Mouse (Mus musculus) right cerebral cortex, postnatal 14 days (tissue): ENCODE measurements around the gene Igsf8.
A peak's percentile ranks its signal among the peaks of the same experiment; 100 is the strongest.

ENCODE experiments used
- DNase-seq: peaks from one replicate; pipeline ENCODE4 v3.0.0; 2022

Gene Igsf8

DNA sequence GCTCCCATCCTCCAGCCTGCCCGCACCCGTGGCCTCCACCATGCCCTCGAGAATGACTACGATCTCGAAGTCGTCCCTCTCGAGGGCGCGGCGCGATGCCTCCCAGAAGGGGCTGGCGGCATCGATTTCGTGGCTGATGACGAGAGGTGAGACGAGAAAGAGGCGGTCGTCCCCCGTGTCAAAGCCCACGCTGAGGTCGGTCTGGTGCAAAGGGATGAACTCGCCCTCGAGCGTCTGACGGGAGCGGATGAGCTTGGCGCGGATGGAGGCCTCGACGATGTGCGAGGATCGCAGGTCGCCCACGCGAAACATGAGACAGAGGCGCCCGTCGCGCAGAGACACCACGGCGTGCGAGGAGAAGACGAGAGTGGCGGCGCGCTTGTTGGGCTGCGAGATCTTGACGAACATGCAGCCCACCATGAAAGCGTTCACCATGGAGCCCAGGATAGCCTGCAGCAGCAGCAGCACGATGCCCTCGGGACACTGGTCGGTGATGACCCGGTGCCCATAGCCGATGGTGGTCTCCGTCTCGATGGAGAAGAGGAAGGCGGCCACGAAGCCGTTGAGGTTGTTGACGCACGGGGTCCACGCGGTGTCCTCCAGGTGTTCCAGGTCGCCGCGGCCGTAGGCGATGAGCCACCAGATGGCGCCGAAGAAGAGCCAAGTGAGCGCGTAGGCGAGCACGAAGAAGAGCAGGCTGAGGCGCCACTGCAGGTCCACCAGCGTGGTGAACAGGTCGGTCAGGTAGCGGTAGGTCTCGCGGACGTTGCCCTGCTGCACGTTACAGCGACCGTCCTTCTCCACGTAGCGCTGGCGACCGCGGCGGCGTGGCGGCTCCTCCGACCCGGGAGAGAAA lies 64.5 kb downstream of the Igsf8 start:
- DNase-seq: peak; percentile 67

DNA sequence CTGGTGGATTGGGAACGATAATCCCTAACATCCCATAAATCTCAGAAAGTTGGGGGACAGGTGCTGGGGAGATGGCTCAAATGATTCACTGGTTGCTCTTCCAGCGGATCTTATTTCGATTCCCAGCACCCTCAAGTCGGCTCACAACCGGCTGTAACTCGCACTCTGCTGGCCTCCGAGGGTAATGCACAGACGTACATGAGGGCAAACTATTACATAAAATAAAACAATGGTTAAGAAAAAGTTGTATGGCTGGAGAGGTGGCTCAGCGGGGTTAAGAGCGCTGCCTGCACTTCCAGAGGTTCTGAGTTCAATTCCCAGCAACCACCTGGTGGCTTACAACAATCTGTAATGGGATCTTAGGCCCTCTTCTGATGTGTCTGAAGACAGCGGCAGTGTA lies 65.2 kb downstream of the Igsf8 start:
- peak; percentile 9 for DNase-seq

DNA sequence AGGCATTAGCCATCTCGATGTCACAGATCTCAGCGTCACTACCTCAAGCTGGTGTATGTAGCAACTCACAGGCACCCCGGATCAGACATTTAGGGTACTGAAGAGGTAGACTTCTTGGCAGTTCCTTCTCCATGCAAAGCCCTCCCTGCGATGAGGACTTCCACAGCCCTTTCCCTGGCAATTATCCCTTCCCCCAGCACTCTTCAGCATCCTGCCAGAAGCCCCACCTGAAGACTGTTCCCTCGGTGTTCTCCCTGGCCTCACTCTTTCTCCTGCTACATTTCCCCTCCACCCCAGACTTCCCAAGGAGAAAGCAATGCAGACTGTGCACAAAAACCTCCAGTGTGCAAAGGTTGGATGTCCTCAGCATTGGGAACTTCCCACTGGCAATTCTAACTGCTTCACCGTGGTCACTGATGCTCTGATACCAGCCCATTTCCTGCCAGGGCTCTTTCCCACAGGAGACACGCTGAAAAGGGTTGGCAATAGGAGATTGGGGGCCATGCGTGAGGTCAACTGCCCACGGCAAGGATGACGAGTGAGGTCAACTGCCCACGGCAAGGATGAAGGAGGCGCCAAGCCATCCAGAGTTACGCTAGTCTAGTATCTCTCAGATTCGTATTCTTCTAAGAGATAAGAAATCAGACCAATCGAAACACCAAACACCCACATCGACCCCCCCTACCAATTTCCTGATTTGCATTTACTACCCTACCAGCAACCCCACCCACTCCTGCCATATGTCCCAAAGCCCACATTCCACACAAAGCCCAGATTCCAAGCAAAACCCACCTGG lies 66.0 kb downstream of the Igsf8 start:
- peak; percentile 16 for DNase-seq

DNA sequence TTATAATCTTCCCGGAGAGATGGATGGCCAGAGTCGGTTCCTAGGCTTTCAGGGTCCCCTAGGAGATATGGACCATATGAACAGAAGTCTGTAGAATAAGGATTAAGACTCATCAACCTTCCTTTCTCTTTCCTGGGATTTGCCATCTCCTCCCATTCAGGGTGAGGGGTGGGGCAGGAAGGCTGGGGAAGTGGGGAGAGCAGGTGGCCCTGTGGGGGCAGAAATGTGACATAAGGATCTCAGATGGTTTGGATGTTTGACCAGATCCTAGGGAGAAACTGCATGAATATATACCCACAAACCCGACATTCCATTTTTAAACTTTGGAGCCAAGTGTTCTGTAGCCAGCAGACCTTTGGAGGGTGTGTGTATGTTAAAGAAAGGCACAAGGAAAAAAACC lies 66.6 kb downstream of the Igsf8 start:
- DNase-seq: no peak

DNA sequence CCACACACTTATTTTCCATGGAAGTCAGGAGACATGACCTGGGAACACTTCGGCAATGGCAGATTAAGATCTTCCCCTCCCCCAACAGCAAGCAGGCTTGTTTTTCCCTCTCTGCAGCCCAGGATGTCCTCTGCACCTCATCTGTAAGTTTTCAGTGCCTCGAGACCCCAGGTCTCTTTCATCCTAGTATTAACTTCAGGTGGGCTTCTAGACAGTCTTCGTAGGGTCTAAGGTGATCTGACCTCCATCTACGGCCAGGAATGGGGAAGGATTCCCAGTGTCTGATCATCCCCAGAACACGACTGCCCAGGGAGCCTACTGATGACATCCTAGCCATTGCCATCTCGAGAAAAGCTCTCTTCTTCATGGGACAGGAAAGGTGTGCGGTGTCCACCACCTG lies 67.0 kb downstream of the Igsf8 start:
- peak; percentile 4 for DNase-seq

DNA sequence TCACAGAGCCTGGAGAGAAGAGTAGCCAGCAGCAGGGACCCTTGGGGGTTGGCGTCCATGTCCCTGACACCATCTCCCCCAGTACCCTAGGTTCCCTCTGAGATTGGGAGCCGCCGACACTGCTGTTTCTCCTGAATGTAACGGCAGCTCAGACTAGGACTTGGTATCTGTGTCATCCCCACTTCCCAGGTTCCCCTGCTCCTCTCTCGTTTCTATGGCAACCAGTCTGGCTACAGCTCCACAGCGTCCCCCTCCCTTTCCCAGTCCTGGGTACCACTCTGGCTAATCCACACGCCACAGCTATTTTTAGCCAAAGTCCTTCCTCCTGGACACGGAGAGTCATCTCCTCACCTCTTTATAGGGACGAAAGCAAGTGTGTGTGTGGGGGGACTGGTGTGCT lies 67.7 kb downstream of the Igsf8 start, which contains the start of gene Kcnj9:
Kcnj9 (minus strand) TSS at position 188 of the 400 bp plus-strand sequence.
- peak; percentile 64 for DNase-seq

DNA sequence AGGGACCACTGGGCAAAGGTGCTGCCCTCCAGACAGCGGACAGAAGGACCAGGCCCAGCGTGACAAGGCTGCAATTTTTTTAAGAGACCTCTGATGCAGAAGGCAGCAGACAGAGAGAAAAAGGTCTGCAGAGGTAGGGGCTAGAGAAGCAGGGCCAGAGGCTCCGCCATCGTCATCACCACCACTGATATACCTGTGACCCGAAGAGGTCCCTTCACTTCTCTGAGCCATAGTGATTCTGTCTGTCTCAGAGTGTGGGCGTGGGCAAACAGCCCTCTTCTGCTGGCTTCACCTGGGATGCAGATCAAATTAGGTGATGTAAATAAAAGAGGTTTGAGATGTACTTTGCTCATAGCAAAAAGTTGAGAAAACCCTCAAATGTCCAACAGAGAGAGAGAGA lies 68.2 kb downstream of the Igsf8 start:
- peak; percentile 6 for DNase-seq

DNA sequence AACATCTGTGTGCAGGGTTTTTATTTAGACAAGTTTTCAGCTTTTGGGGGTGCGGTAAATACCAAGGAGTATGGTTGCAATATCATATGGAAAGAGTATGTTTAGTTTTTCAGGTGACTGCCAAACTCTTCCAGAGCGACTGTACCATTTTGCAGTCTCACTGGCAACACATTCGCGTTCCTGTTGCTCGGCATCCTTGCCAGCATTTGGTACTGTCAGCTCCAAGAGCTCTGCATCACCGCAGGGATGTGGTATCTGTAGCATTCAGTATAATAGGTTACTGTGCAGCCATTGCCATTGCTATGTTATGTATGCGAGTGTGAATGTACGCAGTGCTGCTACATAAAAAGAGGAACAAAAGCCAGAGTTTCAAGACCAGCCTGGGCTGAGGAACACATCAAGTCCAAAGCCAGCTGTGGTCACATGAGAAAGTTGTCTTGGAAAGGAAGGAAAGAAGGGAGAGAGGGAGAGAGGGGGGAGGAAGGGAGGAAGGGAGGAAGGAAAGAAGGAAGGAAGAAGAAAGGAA lies 70.0 kb downstream of the Igsf8 start:
- no peak for DNase-seq

DNA sequence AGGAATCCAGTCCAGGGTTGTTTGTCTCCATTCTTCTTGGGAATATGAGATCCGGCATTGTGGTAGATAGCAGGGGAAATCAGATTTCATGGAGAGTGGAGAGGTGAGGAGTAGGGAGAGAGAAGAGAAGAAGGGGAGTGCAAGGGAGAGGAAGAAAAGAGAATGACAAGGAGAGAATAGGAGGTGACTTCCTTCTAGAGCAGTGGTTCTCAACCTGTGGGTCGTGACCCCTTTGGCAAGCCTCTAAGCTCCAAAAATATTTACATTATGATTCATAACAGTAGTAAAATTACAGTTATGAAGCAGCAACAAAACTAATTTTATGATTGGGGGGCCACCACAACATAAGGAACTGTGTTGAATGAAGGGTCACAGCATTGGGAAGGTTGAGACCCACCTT lies 71.5 kb downstream of the Igsf8 start:
- no peak for DNase-seq

DNA sequence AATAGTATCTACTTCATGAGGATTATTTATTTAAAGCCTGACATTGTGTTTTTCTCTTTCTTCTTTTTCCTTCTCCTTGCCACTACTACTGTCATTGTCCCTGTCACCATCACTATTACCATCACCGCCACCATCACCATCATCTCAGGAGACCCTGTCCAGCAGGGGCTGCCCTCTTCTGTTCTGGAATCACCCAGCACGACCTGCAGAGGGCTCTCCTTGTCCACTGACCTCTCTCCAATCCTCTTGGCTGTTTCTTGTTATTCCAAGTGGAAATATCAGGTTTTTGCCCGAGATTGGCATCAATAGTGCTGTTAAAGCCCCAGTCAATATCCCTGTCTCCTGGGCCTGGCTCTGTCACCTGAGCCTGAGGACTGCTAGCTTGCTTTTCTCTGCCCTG lies 72.1 kb downstream of the Igsf8 start:
- no peak for DNase-seq

DNA sequence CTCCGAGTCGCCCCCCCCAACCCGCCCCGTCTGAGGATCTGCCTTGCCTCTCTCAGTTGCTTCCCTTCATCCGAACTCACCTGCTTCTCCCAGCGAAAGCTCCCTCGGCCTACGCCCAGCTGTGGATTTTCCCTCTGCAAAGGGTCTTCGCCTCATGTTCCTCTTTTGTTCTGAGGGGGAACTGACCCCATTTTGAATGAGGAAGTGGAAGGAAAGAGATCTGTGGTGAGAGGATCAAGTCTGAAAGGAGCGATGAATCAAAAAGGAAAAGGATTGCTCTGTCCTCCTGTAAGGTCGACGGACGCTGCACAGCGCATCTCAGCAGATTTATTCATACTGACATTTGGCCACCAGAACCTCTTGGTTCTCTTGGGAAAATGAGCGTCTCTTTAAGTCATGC lies 74.4 kb downstream of the Igsf8 start:
- DNase-seq: no peak

DNA sequence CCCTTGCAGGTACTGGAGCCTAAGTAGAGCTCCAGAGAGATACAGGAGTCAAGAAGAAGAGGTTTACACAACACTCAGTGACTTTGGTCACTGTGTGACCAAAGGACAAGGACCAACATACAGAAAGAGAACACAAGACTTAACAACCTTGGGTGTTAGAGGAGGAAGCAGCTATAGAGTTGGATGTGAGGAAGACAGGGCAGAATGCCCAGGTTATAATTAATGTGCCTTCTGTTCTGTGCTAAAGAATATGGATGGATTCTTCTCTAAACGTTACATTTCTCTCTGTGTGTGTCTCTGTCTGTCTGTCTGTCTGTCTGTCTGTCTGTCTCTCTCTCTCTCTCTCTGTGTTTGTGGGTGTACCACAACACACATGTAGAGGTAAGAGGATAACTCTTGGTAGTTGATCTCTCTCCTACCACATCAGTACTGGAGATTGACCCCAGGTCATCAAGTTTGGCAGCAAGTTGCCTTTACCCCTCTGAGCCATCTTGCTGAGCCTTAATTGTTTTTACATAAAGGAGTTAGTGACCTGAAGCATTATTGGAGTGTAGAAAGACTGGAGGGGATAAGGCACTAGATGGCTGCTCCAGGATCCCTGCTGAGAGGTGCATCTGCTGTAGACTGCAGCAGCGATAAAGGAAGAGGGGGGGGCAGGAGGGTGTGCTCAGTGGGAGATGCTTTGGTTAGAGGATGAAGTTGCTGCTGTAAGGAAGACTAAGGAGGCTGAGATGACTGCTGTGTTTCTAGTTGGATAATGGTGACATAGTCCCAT lies 76.2 kb downstream of the Igsf8 start:
- no peak for DNase-seq

DNA sequence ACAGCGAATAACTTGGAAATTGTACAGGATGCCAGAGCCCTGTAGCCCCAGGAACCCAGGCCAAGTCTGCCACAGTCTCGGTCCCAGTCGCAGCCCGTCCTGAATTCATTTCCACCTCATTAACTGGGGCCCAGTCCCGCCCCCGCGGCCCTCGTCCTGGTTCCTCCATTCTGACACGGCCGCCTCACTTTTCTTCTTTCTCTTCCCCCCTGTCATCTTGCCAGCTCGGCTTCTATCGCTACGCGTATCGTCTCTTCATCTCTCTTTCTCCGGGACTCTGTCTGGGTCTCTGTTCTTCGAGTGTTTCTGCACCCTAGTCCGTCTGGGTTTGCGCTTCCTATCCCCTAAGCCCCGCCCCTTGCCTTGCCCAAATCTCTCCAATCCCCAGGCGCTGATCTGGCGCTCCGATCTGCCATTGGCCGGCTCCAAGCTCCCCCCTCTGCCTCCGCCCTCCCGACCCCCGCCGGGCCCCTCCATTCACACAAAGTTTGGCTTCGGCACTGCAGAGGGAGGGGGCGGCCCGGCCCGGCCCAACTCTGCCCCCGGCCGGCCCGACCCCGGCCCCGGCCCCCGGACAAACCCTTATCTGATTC lies 79.4 kb downstream of the Igsf8 start, which contains the start of gene Kcnj10:
Kcnj10 (plus strand) TSS at position 482 of the 593 bp plus-strand sequence.
- DNase-seq: peak; percentile 77

DNA sequence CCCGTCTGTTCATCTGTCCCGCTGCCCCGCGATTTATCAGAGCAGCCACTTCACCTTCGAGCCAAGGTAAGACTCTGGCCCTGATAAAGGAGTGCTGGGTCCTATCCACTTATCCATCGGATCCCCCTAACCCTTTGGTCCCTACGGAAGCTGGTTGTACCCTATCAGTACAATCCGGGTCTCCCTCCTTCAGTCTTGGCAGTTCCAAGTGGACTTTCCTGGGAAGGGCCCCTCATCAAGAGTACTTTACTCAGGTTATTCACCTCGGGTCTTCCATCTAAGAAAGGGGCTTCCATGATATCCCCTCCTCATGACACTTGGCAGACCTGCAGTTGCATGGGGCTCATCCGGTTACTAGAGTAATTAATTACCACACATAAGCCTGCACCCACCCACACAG lies 79.9 kb downstream of the Igsf8 start:
- DNase-seq: no peak

DNA sequence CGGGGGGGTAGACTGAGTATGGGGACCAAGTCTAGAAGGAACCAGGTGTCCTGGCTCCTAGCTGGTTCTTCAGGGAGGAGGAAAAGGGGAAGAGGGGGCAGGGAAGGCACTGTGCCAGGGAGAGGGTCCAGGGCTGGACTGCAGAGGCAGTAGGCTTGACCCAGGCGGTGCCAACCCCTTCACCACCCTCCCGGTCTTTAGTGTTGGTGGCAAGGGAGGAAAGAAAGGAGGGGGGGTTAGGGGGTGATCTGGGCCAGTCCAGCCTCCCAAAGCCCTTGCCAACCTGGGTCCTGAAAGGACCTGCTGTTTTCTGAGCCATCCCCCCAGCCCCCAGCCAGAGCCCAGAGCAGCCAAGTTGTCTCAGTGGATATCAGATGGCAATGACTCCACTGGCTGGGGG lies 81.3 kb downstream of the Igsf8 start:
- peak; percentile 62 for DNase-seq

DNA sequence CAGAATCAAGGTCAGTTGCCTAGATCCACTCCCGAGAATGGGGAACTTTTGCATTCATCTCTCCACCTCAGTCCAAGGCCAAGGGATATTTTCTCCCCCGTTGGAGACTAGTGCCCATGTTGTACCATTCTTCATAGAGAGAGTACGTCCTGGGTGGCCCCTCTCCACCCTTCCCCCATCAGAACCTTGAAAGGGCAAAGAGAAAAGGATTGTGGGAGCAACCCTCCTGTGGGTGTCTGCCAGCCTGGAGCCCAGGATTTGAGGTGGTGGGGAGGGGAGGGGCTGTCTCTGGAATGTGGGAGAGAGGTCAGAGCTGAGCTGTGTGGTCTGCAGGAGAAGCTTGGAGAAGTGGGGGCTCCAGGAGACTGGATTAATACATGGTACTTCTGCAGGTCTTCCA lies 82.5 kb downstream of the Igsf8 start:
- no peak for DNase-seq

DNA sequence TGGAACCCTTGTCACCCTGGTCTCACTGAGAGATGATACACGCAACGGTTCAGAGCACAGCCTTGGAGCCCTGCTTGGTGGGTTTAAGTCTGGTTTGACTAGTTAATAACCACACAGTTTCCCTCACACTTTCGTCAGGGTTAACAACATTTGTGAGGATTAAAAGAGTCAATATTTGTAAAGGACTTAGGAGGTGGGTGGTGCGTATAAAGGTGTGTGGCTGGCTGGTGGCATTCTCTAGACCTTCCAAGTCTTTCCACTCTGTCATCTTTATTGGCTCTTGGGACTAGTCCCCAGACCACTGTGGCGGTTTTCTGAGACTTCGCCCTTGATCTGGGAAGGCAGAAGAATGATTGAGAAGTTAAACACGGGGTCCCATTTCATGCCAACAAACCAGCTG lies 83.4 kb downstream of the Igsf8 start:
- no peak for DNase-seq

DNA sequence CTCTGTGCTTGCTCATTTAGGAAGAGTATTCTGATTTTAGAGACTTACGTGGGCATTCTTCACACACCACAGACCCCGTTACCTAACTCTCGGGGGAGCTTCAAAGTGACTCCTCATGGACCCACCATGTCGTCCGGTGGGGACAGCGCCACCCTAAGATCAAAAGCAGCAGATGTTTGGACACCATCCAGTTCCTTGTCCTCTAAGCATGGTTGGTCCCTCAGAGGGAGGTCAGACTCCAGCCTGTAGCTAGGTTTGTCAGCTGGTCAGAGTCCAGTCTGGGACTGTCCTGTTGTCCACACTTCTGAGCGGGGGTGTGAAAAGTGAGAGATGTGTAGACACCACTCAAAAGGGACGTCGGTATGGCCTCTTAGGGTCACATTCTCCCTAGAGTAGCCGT lies 85.3 kb downstream of the Igsf8 start:
- DNase-seq: no peak

DNA sequence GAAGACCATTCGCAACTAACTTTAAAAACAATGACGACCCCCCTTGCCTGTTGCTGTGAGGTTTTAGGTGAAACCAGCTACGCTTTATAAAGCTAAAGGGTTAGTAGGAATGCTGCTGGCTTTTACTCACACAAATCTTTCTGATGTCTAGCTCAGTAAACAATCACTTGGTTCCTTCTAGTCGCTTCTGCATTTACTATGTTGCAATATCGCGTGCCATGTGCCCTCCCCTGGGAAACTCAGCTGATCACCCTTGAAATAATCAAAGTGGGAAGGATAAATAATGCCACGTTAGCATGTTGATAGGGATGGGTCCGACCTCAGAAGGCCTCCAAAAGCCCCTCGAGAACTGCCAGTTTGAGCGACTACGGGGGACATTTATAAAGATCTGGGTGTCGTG lies 85.9 kb downstream of the Igsf8 start:
- no peak for DNase-seq

DNA sequence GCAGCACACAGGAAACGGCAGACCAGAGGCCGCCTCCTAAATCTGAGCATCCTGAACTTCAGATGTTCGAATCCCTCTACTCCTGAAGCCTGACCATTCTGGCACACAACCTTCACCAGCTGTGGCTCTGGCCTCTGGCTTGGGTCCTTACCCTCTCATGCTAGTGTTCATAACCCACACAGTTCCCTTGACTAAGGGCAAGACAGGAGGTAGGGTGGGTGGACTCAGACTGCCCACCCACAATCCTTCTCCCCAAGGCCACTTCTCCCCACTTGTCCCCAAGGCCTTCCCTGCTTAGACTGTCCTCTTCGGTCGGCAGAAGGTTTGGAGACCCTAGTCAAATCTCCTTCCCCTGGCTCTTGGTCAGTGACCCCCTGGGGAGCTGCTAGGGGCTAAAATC lies 88.1 kb downstream of the Igsf8 start:
- DNase-seq: no peak

DNA sequence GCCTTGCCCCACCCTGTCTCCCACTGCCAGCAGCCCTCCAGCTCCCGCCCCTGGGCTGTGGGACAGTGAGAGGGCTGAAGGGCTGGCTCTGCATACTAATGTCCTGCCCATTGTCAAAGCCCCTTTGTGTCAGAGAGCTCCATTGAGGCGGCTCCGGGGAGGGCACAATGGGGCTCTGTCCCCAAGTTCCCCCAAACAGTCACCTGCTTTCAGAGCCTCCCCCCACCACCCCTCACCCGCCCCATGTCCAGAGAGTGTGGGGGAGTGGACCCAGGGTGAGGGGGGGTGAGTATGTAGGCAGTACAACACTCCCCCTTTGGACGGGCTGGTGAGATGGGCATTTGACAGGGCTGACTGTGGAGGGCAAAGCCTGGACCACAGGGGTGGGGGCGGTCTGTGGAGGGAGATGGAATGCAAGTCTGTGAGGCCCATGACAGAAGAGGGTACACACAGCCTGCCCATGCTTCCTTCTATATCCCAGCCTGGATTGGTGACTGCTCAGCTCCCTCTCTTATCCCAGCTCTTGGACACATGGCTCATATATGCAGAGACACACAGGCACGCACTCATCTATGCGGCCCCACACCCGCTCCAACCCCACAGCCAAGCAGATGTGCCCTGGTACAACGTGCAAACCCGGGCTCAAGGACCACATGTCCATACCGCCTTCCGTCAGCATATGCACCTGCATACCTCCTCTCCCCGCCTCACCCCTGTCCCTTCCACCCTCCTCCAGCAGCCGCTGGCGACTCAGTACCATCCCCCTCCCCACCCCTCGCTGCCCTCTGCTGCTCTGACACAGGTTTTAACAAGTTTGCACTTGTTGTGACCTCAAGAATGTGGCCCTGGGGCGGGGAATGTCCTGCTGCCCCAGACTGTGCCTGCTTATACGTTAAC lies 88.7 kb downstream of the Igsf8 start:
- DNase-seq: peak; percentile 49

DNA sequence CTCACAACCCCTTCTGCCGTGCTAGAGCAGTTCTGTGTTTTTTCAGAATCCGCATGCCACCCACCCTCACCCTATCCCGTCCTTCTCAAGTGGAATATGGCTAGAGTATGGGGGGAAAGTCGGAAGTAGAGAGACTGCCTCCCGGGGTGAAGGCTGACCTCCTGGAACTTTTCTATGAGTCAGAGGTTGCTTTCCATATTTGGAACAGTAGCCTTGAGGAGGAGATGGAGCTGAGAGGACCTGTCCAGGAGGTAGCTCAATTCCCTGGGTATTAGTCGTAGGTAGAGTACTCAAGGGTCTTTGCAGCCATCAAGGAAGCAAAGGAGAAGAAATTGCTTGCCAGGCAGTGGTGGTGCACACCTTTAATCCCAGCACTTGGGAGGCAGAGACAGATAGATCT lies 90.6 kb downstream of the Igsf8 start:
- DNase-seq: no peak
